Mouse (Mus musculus) frontal cortex, postnatal 25 days (tissue): ENCODE results near the gene Map4.

ENCODE experiments used
- DNase-seq, 2 experiments: peaks; one replicate each; pipeline ENCODE4 v3.0.0; 2022; ENCODE audit warnings: low spot score in 2 of 2

Gene Map4

GRCm38 (mm10) chr9:110130896-110131524, 199.8 kb downstream of the Map4 start:
- DNase-seq = no peak

- DNase-seq = peak; percentile 97 to 99
Observed at GRCm38 (mm10) chr9:110131525-110132197, 200.4 kb downstream of the Map4 start.

- no peak for DNase-seq
Observed at GRCm38 (mm10) chr9:110132201-110132605, 200.9 kb downstream of the Map4 start.

DNA sequence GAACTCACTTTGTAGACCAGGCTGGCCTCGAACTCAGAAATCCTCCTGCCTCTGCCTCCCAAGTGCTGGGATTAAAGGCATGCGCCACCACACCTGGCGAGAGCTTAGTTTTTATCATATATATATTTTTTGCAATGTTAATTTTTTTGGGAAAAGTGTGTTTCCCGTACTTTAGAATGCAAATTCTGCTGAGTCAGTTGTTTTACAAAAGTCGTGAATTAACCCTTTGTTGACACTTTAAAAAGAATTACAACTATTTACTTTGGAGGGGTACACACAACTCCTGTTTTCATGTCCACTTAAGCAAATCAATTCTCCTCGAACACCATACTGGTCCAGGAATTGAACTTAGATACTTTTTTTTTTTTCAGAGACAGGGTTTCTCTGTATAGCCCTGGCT, 201.7 kb downstream of the Map4 start:
- DNase-seq = no peak
